Mouse (Mus musculus): ENCODE data around the gene Hist1h3g. TPM values are rescaled to one million over a fixed set of nuclear protein-coding genes. Genes with fewer than 3 reads are reported as not detected.
"Not testable (repeated sequence)": the region's sequence is repeated elsewhere in the genome, so short reads cannot be mapped to it uniquely, and the experiment has no call there.

The Hist1h3g gene
- total RNA-seq, 1 experiment from 2014 or later = not detected

DNA sequence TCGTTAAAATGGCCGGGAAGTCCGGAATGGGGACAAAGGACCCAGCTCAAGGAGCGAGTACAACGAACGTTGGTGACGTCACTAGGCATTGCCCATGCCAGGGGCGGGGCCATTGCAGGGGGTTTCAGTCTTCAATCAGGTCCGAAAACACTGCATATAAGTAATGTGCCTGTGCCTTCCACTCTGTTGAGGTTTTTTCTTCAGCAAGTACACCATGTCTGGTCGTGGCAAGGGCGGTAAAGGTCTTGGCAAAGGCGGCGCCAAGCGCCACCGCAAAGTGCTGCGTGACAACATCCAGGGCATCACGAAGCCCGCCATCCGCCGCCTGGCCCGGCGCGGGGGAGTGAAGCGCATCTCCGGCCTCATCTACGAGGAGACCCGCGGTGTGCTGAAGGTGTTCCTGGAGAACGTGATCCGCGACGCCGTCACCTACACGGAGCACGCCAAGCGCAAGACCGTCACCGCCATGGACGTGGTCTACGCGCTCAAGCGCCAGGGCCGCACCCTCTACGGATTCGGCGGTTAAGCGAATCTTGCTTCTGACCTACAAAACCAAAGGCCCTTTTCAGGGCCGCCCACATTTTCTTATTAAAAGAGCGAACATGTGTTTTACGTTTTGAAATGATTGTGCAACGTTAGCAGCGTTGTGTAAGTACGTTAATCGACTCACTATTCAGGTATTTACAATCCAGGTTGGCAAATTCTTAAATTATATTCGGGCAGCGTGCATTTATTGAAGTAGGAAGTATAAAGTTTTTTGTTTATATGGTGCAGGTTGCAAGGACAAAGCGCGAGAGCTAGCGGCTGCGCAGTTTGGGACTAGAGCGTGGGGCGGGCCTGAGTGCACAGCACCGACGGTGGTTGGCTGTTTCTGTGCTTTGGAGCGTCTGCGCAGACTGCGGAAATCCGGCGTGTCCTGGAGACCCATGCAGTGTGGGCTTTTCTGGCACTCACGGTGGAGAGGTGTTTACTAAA lies 4.0 kb upstream of the Hist1h3g start, which contains the start of gene Hist1h4h:
Hist1h4h (plus strand) TSS at position 150 of the 975 bp plus-strand sequence.
- peak; percentile 80 for ATAC-seq (replicated peaks; ENCODE audit: insufficient number of reproducible peaks, low FRiP score, low TSS enrichment, poor library complexity, severe bottlenecking)

DNA sequence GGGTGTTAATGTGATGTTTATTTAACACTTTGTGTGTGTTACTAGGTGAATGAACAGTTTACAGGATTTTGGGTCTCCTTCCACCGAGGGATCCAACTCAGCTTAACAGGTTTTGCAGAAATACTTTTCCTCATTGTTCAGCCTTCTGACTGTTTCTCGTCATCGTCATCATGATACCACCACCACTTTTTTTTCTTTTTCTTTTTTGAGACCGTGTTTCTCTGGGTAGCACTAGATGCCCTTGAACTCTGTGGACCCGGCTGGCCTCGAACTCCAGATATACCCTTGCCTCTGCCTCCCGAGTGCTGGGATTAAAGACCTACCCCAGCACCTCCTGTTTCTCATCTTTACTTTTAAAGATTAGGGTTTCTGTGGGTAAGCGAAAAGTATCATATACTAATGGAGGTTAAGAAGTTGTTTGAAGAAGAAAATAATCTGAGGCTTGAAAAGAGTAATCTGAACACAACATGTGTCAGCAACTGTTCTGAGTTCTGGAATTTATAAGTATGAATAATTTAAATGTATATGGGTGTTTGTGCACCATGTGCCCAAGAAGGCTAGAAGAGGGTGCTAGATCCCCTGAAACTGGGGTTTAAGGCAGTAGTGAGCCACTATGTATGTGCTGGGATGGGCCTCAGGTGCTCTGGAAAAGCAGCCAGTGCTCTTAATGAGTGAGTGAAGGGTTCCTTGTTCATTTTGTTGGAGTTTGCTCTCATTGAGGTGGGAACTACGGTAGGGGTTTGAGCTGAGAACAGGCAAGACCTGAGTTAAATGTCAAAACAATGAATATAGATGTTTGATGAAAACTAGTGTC lies 2.8 kb upstream of the Hist1h3g start:
- ATAC-seq (replicated peaks; ENCODE audit: insufficient number of reproducible peaks, low FRiP score, low TSS enrichment, poor library complexity, severe bottlenecking) = no peak

DNA sequence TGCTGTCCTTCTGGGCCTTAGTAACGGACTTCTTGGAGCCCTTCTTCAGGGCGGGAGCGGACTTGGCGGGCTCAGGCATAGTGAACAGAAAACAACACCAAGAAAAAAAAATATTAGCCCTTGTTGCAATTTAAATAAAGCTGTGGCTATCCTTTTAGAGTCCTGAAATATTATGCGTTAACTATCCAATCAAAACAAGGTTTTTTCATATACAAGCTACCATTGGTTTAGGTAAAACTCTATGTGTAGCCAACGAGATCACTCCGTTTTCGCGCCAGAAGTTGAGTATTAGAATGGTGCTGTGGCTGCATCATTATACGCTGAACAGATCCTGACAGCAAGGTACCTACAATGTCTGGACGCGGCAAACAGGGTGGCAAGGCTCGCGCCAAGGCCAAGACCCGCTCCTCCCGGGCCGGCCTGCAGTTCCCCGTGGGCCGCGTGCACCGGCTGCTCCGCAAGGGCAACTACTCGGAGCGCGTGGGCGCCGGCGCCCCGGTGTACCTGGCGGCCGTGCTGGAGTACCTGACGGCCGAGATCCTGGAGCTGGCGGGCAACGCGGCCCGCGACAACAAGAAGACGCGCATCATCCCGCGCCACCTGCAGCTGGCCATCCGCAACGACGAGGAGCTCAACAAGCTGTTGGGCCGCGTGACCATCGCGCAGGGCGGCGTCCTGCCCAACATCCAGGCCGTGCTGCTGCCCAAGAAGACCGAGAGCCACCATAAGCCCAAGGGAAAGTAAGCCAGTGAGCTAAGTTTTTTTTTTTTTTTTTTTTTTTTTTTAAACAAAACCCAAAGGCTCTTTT lies 1.5 kb upstream of the Hist1h3g start, which contains the start of gene Hist1h2af:
Hist1h2af (plus strand) TSS at position 347 of the 808 bp plus-strand sequence.
- ATAC-seq (replicated peaks; ENCODE audit: insufficient number of reproducible peaks, low FRiP score, low TSS enrichment, poor library complexity, severe bottlenecking) = peak; percentile 49

DNA sequence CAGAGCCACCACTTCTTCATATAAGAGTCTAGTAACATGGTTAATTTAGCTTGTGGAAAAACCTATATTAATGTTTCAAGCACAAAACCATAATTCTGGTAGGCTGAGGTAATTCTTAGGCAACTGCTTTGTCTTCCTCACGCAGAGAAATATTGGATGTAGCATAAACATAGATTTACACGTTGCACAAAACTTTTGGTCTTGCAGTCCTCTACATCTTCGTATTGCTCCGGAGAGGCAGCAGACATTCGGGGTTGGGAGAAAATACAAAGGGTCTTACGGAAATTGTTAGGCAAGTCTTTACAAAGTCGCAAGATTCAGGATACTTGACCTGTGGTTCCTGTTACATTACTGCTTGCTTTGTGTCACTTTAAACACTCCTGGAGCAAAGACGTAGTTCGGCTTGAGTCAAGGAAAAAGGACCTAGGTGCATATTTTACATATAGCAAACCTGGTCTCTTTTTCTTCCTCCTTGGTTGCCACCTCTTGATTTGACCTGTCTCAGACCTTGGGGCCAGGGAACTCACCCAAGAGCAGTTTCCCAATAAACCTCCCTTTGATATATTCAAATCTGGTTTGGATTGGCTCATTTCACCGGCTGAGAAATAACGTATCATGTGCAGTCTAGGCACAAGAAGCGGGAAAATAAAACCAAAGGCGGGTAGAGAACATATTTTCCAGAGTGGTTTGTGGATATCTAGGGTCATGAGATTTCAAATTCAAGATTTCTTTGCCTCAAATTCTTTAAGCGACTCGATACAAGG lies 672 bp upstream of the Hist1h3g start:
- no peak for ATAC-seq (replicated peaks; ENCODE audit: insufficient number of reproducible peaks, low FRiP score, low TSS enrichment, poor library complexity, severe bottlenecking)

DNA sequence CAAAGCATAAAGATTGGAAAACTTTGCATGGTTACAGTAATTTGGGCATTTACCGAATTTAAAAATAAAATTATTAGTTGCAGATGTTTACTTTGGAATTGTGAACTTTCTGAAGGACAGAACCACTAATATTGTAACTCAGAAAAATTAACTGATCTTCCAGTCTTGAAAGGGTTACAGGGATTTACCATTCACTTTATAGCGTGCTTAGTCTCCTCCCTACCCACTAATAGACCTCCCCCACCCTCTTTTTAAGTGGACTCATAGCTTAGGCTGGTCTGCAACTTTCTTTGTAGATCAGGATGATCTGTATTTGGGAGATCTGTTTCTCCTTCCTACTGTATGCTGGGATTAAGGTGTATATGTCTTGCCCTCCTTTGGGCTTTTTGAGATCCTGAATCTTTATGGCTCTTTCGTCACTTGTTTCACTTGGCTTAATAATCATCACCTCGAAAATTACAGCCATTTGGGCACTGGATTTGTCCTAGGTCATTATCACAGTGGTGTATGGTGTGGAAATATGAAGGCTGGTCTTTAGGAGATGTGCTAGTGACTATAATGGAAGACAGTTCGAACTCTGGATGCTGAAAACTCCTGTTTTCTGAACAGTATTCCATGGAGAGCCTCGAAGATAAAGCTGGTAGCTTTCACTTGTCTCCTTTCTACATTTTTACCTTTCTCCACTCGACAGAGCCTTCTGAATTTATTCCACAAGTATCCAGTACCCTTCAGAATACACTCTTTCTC lies 1.0 kb downstream of the Hist1h3g start:
- no peak for ATAC-seq (replicated peaks; ENCODE audit: insufficient number of reproducible peaks, low FRiP score, low TSS enrichment, poor library complexity, severe bottlenecking)

DNA sequence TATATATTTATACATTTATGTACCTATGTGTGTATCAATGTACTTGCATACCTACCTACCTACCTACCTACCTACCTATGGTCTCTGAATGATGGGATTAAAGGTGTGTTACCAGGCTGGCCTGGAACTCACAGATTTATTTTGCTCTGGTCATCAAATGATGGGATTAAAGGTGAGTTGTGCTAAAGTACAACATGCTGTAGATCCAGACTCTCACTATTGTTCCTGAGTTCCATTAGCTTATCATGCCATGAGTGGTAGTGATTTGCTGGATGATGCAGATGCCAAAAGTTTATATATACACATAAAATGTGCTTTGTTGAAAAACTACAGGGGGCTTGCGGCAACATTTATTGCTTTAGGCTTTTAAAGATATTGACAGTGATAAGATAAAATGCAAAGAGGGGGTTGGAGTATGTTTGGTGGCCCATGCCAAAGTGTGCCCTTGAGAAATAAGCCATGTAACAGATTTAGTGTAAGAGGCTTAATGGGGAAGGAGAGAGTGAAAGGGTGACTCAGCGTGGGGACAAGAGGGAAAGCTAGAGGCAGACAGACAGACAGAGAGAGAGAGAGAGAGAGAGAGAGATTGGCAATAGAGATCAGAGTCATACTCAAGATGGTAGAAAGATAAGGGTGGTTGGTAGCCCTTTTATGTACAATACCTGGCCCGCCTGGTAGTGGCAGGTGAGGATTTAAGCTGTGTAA lies 1.9 kb downstream of the Hist1h3g start:
- ATAC-seq (replicated peaks; ENCODE audit: insufficient number of reproducible peaks, low FRiP score, low TSS enrichment, poor library complexity, severe bottlenecking) = no peak

DNA sequence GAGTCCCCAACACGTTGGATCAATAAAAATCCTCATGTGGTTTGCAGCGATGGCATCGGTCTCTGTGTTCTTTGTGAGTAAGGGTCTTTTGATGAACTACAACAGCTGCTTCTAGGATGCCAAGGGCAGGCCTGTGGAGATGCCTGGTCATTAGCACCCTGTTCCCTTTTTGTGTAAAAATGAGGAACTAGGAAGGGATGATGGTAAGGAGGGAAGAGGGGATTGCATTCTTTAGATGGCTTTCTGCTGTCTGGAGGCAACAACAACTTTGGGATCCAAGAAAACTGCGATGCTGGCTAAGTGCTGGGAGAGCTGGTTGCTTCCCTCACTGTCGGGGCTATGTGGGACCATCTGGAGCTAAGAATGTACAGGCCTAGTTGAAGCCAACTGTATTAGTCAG lies 3.0 kb downstream of the Hist1h3g start:
- 0 out of 2 replicates have a peak, but pooled peaks have one; percentile 28 for ATAC-seq (replicated peaks; ENCODE audit: insufficient number of reproducible peaks, low FRiP score, low TSS enrichment, poor library complexity, severe bottlenecking)

DNA sequence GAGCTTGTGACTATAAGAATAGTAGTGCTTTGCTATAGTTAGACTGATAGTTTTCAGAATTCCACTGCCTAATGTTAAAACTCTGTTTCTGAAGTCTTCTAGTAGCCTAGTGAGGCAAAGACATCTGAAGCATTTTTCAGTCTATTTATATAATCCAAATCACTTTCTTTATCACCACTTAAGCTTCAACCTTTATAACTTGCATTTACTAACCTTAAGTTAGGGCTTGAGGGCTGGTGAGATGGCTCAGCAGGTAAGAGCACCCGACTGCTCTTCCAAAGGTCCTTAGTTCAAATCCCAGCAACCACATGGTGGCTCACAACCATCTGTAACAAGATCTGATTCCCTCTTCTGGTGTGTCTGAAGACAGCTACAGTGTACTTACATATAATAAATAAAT lies 4.6 kb downstream of the Hist1h3g start:
- ATAC-seq (replicated peaks; ENCODE audit: insufficient number of reproducible peaks, low FRiP score, low TSS enrichment, poor library complexity, severe bottlenecking) = not testable (repeated sequence)

DNA sequence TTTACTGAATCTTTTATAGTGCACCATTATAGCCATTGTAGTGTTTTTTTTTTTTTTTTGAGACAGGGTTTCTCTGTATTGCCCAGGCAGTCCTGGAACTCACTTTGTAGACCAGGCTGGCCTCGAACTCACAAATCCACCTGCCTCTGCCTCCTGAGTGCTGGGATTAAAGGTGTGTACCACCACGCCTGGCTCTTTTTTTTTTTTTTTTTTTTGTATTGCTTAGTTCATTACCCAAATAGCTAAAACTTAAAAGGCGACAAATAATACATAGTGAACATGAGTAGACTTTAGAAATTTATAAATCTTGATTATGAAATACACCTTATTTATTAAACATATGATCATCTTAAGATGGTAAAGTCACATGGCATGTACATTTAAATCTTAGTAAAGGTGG lies 6.3 kb downstream of the Hist1h3g start:
- ATAC-seq (replicated peaks; ENCODE audit: insufficient number of reproducible peaks, low FRiP score, low TSS enrichment, poor library complexity, severe bottlenecking) = no peak

DNA sequence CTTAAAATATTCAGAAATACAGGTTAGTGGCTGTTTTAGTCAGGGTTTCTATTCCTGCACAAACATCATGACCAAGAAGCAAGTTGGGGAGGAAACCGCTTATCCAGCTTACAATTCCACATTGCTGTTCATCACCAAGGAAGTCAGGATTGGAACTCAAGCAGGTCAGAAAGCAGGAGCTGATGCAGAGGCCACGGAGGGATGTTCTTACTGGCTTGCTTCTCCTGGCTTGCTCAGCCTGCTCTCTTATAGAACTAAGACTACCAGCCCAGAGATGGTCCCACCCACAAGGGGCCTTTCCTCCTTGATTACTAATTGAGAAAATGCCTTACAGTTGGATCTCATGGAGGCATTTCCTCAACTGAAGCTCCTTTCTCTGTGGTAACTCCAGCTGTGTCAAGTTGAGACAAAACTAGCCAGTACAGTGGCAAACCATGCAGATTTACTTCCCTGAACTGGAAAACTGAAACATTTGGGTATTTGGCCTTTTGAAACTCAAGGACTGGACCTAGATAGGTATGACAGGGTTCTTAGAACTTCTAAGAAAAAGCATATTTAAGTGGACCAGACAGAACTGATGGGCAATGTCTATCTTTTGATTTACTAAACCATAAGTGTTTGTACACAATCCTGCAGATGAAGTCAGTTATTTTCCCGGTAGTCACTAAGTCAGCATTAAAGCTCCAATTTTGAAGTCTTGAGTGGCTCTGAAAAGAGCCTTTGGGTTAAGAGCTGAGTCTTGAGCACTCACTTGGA lies 7.2 kb downstream of the Hist1h3g start:
- not testable (repeated sequence) for ATAC-seq (replicated peaks; ENCODE audit: insufficient number of reproducible peaks, low FRiP score, low TSS enrichment, poor library complexity, severe bottlenecking)

DNA sequence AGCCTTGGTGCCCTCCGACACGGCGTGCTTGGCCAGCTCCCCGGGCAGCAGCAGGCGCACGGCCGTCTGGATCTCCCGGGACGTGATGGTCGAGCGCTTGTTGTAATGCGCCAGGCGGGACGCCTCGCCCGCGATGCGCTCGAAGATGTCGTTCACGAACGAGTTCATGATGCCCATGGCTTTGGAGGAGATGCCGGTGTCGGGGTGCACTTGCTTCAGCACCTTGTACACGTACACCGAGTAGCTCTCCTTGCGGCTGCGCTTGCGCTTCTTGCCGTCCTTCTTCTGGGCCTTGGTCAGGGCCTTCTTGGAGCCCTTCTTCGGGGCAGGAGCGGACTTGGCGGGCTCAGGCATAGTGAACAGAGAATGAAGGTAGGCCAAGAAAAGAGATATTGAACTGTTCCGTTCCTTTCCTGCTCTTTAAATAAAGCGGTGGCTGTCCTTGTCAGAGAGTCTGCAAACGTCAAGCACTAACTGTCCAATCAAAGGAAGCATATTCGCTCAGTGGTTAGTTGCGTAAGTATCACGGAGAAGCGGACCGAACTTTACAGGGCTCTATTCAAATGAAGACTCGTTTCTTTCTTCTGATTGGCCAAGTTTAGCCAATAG lies 7.9 kb downstream of the Hist1h3g start, which contains the start of gene Hist1h2bh:
Hist1h2bh (minus strand) TSS at position 394 of the 609 bp plus-strand sequence.
- peak; percentile 98 for ATAC-seq (replicated peaks; ENCODE audit: insufficient number of reproducible peaks, low FRiP score, low TSS enrichment, poor library complexity, severe bottlenecking)

DNA sequence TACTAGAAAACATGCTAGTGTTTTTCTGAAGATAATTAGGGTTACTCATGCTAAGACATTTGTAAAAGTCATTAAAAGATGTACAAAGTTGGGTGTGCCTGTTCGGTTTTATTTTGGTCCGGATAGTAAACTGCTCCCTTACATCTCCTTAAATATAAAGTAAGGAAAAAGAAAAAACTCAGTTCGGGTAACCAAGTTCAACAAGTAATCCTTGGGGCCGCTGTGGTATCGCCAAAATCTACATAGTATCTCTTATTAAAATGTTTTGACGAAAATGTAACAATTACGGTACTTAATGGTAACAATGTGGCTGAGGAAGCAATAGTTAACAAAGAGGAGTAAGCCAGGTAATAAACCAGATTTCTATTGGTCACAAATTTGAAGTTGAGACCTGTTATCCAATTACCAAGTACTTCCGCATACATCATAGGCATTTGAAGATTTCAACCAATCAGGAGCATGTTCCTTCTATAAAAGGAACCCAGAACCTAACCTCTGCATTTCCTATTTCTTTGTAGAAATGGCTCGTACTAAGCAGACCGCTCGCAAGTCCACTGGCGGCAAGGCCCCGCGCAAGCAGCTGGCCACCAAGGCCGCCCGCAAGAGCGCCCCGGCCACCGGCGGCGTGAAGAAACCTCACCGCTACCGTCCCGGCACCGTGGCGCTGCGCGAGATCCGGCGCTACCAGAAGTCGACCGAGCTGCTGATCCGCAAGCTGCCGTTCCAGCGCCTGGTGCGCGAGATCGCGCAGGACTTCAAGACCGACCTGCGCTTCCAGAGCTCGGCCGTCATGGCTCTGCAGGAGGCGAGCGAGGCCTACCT lies 9.0 kb downstream of the Hist1h3g start, which contains the start of gene Hist1h3f:
Hist1h3f (plus strand) TSS at position 88 of the 822 bp plus-strand sequence.
- ATAC-seq (replicated peaks; ENCODE audit: insufficient number of reproducible peaks, low FRiP score, low TSS enrichment, poor library complexity, severe bottlenecking) = peak; percentile 92

DNA sequence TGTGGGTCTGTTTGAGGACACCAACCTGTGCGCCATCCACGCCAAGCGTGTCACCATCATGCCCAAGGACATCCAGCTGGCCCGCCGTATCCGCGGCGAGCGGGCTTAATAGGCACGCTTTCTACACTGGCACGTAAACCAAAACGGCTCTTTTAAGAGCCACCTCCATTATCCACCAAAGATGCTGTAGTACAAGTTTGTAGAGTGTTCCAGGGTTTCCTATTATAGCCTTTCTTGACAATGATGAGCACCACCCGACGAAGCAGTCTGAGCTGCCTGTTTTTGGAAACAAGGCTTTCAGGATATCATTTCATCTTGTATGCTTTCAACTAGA lies 9.5 kb downstream of the Hist1h3g start:
- not testable (repeated sequence) for ATAC-seq (replicated peaks; ENCODE audit: insufficient number of reproducible peaks, low FRiP score, low TSS enrichment, poor library complexity, severe bottlenecking)

DNA sequence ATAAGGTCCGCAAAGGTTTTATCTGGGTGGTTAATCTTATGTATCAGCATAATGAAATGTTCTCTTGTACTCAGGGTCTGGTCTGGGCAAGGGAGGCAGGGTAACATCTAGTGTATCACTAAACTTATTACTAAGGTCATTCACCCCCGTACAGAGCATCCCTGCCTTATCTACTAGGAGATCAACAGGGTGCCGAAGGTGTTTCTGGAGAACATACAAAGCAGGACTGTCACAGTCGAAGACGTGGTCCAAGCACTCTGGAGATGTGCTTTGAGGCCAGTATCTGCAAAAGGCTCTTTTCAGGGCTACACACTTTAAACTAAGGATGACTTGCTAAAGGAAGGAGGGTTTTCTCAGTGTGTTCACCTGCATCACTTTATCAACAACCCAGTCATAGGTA lies 11.5 kb downstream of the Hist1h3g start:
- no peak for ATAC-seq (replicated peaks; ENCODE audit: insufficient number of reproducible peaks, low FRiP score, low TSS enrichment, poor library complexity, severe bottlenecking)

DNA sequence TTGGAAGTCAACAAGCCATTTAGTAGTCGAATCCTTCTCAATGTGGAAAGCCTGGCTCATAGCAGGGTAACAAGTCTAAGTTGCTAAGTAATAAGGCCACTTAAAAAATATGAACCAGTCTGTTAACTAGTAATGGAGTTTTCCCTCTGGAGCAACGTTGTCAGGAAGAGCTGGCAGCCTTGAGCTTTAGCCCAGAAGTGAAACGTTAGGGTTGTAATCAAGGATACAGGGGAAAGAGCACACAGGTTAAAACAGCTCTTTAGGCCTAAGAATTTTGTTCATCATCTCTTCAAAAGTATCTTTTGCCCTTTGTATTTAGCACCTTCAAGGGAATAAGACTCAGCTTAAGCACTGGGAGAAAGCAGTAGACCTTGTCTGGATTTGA lies 15.5 kb downstream of the Hist1h3g start:
- ATAC-seq (replicated peaks; ENCODE audit: insufficient number of reproducible peaks, low FRiP score, low TSS enrichment, poor library complexity, severe bottlenecking) = no peak
